Mouse (Mus musculus): ENCODE measurements around the gene Hoxd4. TPM values are rescaled to one million over a fixed set of nuclear protein-coding genes. Genes with fewer than 3 reads are reported as not detected.

Hoxd4 gene
- total RNA-seq, 2 experiments from 2014 or later: not detected

- no peak for ATAC-seq (replicated peaks; ENCODE audit: poor library complexity, severe bottlenecking)
Measured at GRCm38 (mm10) chr2:74738623-74739475, 27.1 kb downstream of the Hoxd4 start.

- ATAC-seq (replicated peaks; ENCODE audit: poor library complexity, severe bottlenecking): no peak
Measured at GRCm38 (mm10) chr2:74739476-74739800, 27.7 kb downstream of the Hoxd4 start.

GRCm38 (mm10) chr2:74739869-74740268 lies 28.1 kb downstream of the Hoxd4 start:
- no peak for ATAC-seq (replicated peaks; ENCODE audit: poor library complexity, severe bottlenecking)

GRCm38 (mm10) chr2:74740311-74741091 lies 28.8 kb downstream of the Hoxd4 start:
- peak; percentile 17; the same call in 1 of the 2 replicates for ATAC-seq (replicated peaks; ENCODE audit: poor library complexity, severe bottlenecking)

- no peak for ATAC-seq (replicated peaks; ENCODE audit: poor library complexity, severe bottlenecking)
Measured at GRCm38 (mm10) chr2:74741252-74741978, 29.7 kb downstream of the Hoxd4 start.

GRCm38 (mm10) chr2:74741979-74742277 lies 30.2 kb downstream of the Hoxd4 start:
- ATAC-seq (replicated peaks; ENCODE audit: poor library complexity, severe bottlenecking): no peak

GRCm38 (mm10) chr2:74745540-74746297 lies 34.0 kb downstream of the Hoxd4 start:
- ATAC-seq (replicated peaks; ENCODE audit: poor library complexity, severe bottlenecking): no peak

- ATAC-seq (replicated peaks; ENCODE audit: poor library complexity, severe bottlenecking): peak; percentile 18; the same call in 1 of the 2 replicates
Measured at GRCm38 (mm10) chr2:74746298-74746921, 34.7 kb downstream of the Hoxd4 start.

GRCm38 (mm10) chr2:74747006-74747405 lies 35.3 kb downstream of the Hoxd4 start:
- no peak for ATAC-seq (replicated peaks; ENCODE audit: poor library complexity, severe bottlenecking)

GRCm38 (mm10) chr2:74747661-74748141 lies 36.0 kb downstream of the Hoxd4 start:
- no peak for ATAC-seq (replicated peaks; ENCODE audit: poor library complexity, severe bottlenecking)

- ATAC-seq (replicated peaks; ENCODE audit: poor library complexity, severe bottlenecking): no peak
Measured at GRCm38 (mm10) chr2:74748436-74748995, 36.8 kb downstream of the Hoxd4 start.

- peak; percentile 46 for ATAC-seq (replicated peaks; ENCODE audit: poor library complexity, severe bottlenecking)
Measured at GRCm38 (mm10) chr2:74749337-74750121, 37.8 kb downstream of the Hoxd4 start.

GRCm38 (mm10) chr2:74750731-74751250 lies 39.1 kb downstream of the Hoxd4 start:
- no peak for ATAC-seq (replicated peaks; ENCODE audit: poor library complexity, severe bottlenecking)

GRCm38 (mm10) chr2:74751861-74752260 lies 40.1 kb downstream of the Hoxd4 start:
- no peak for ATAC-seq (replicated peaks; ENCODE audit: poor library complexity, severe bottlenecking)

- peak; percentile 17; the same call in 1 of the 2 replicates for ATAC-seq (replicated peaks; ENCODE audit: poor library complexity, severe bottlenecking)
Measured at GRCm38 (mm10) chr2:74752431-74753174, 40.9 kb downstream of the Hoxd4 start.

GRCm38 (mm10) chr2:74753175-74753523 lies 41.4 kb downstream of the Hoxd4 start:
- ATAC-seq (replicated peaks; ENCODE audit: poor library complexity, severe bottlenecking): peak; percentile 30; the same call in 1 of the 2 replicates

GRCm38 (mm10) chr2:74753711-74754110 lies 42.0 kb downstream of the Hoxd4 start:
- no peak for ATAC-seq (replicated peaks; ENCODE audit: poor library complexity, severe bottlenecking)

- no peak for ATAC-seq (replicated peaks; ENCODE audit: poor library complexity, severe bottlenecking)
Measured at GRCm38 (mm10) chr2:74760146-74760545, 48.4 kb downstream of the Hoxd4 start.
